17 mouse cellular contexts compared by ENCODE assay signal in genomic region chr17:44702506-44703298, GRCm38 (mm10).
DNase-seq lines count a peak whose midpoint lies in the region; ATAC-seq lines count a peak whose summit lies in the region.
"Had no signal": no experiment of that assay in that cellular context is flagged by ENCODE, and none has a peak within 500 bp of the region (broad histone marks: within the 10 kb centered on the region; RNA-seq: fewer than 3 reads in every experiment).

No protein-coding gene starts in this region.

- ATAC-seq in midbrain, embryonic 14.5 days (ENCODE audit: low FRiP score, low TSS enrichment): no peak
- ATAC-seq in midbrain, embryonic 16.5 days: no peak
- ATAC-seq: forebrain, embryonic 15.5 days; intestine, embryonic 16.5 days had no signal

- H3K9me3 ChIP-seq in midbrain, embryonic 14.5 days (ENCODE audit: control insufficient read depth, low read length): no peaks in the 10 kb centered on the region
- no peaks in the 10 kb centered on the region for H3K9me3 ChIP-seq in midbrain, embryonic 16.5 days (replicated peaks; ENCODE audit: control insufficient read depth, low read length, poor library complexity, severe bottlenecking)
- H3K9me3 ChIP-seq: forebrain, embryonic 15.5 days; limb, embryonic 10.5 days; liver, embryonic 15.5 days; megakaryocyte, embryonic 14.5 days had no signal

- peak; percentile 10 for DNase-seq in midbrain, embryonic 14.5 days
- peak; percentile 42 for DNase-seq in ZHBTc4 (ENCODE audit: low read depth, low spot score)
- DNase-seq in naive thymus-derived CD4-positive, alpha-beta T cell, adult 2 months (ENCODE audit: low read depth): peak; percentile 48
- DNase-seq in kidney, postnatal 14 days: no peak
- DNase-seq in gastrocnemius, adult 18-20 months (ENCODE audit: low spot score): no peak
- DNase-seq in left cerebral cortex, adult 9 months (ENCODE audit: low spot score in 2 of 2): no peak
- DNase-seq: cerebellum, adult 9-11 months; heart, adult 18-20 months; heart, postnatal 14 days; right cerebral cortex, adult 18-20 months had no signal

- no peak overlapping the region for H3K27ac ChIP-seq in midbrain, embryonic 14.5 days (replicated peaks; ENCODE audit: low read depth, low read length)
- no peak overlapping the region for H3K27ac ChIP-seq in midbrain, embryonic 16.5 days (ENCODE audit: low read length)
- H3K27ac ChIP-seq: forebrain, embryonic 15.5 days; limb, embryonic 10.5 days; liver, embryonic 15.5 days had no signal

- H3K4me1 ChIP-seq in midbrain, embryonic 14.5 days (ENCODE audit: control insufficient read depth, insufficient read depth, low read length): no peaks in the 10 kb centered on the region
- no peaks in the 10 kb centered on the region for H3K4me1 ChIP-seq in midbrain, embryonic 16.5 days (ENCODE audit: control insufficient read depth, insufficient read depth, low read length)
- H3K4me1 ChIP-seq: forebrain, embryonic 15.5 days; liver, embryonic 15.5 days had no signal

- no peak overlapping the region for H3K4me2 ChIP-seq in midbrain, embryonic 14.5 days (ENCODE audit: low read length)
- no peak overlapping the region for H3K4me2 ChIP-seq in midbrain, embryonic 16.5 days (ENCODE audit: low read length)
- H3K4me2 ChIP-seq: forebrain, embryonic 15.5 days; liver, embryonic 15.5 days had no signal

- no peak overlapping the region for H3K9ac ChIP-seq in midbrain, embryonic 14.5 days (replicated peaks; ENCODE audit: low read length)
- no peak overlapping the region for H3K9ac ChIP-seq in midbrain, embryonic 16.5 days (ENCODE audit: low read depth, low read length)
- H3K9ac ChIP-seq: forebrain, embryonic 15.5 days; liver, embryonic 15.5 days had no signal

- H3K4me3 ChIP-seq in midbrain, embryonic 14.5 days (replicated peaks; ENCODE audit: low read depth, low read length): no peak overlapping the region
- H3K4me3 ChIP-seq in midbrain, embryonic 16.5 days (ENCODE audit: low read depth, low read length): no peak overlapping the region
- H3K4me3 ChIP-seq: forebrain, embryonic 15.5 days; limb, embryonic 10.5 days; liver, embryonic 15.5 days; megakaryocyte, embryonic 14.5 days; myocyte had no signal

- 52% methylated on average over 14 of the region's 14 CpGs for WGBS in midbrain, embryonic 14.5 days
- 49% methylated on average over 14 of the region's 14 CpGs for WGBS in midbrain, embryonic 16.5 days

- H3K27me3 ChIP-seq in midbrain, embryonic 14.5 days (ENCODE audit: control insufficient read depth, insufficient read depth, low read length): no peaks in the 10 kb centered on the region
- no peaks in the 10 kb centered on the region for H3K27me3 ChIP-seq in midbrain, embryonic 16.5 days (ENCODE audit: control insufficient read depth, insufficient read depth, low read depth, low read length)
- H3K27me3 ChIP-seq: forebrain, embryonic 15.5 days; liver, embryonic 15.5 days had no signal

- no peaks in the 10 kb centered on the region for H3K36me3 ChIP-seq in midbrain, embryonic 14.5 days (ENCODE audit: control insufficient read depth, insufficient read depth, low read length)
- no peaks in the 10 kb centered on the region for H3K36me3 ChIP-seq in midbrain, embryonic 16.5 days (ENCODE audit: control insufficient read depth, insufficient read depth, low read length)
- H3K36me3 ChIP-seq: forebrain, embryonic 15.5 days; limb, embryonic 10.5 days; liver, embryonic 15.5 days had no signal

Comparison
In these comparisons a context has a peak if more than half of its experiments do, and no peak if none do; other contexts are left out.
1. DNase-seq: peak in midbrain, embryonic 14.5 days (single experiment), ZHBTc4 (single experiment) and naive thymus-derived CD4-positive, alpha-beta T cell, adult 2 months (single experiment); none in kidney, postnatal 14 days (single experiment), gastrocnemius, adult 18-20 months (single experiment) and left cerebral cortex, adult 9 months (0 of 2).